Mouse (Mus musculus): ENCODE data around the gene Ntf5. TPM values are rescaled to one million over a fixed set of nuclear protein-coding genes. Genes with fewer than 3 reads are reported as not detected.
A peak's percentile ranks its signal among the peaks of the same experiment; 100 is the strongest.

Gene Ntf5
- polyA plus RNA-seq, 1 experiment from 2014 or later, result 1.4 TPM

- peak overlapping the region; percentile 79 for H3K9ac ChIP-seq (ENCODE audit: low read depth, low read length)
- H3K9me3 ChIP-seq (ENCODE audit: control insufficient read depth, low read length), result no peaks in the 10 kb centered on the region
- no peaks in the 10 kb centered on the region for H3K27me3 ChIP-seq (replicated peaks; ENCODE audit: control insufficient read depth, insufficient read depth, low read length)
- H3K4me3 ChIP-seq (ENCODE audit: low read length), result peak overlapping the region; percentile 71
- H3K4me2 ChIP-seq (ENCODE audit: low read depth, low read length), result peak overlapping the region; percentile 84
- ATAC-seq, result no peak
- peaks cover 35% of the 10 kb centered on the region for H3K4me1 ChIP-seq (ENCODE audit: control insufficient read depth, insufficient read depth, low read length)
- H3K27ac ChIP-seq (ENCODE audit: low read length), result peak overlapping the region; percentile 86
- 1% methylated on average over 7 of the region's 7 CpGs for WGBS
- H3K36me3 ChIP-seq (ENCODE audit: control insufficient read depth, insufficient read depth, low read length), result peaks cover 4% of the 10 kb centered on the region; the same call in 1 of the 2 replicates
These were observed 20.3 kb downstream of the Ntf5 start for GRCm38 (mm10) chr7:45433835-45434202.

GRCm38 (mm10) chr7:45434203-45435015 lies 20.9 kb downstream of the Ntf5 start, which contains the start of gene Gys1:
TSS of gene Gys1 (plus strand) at chr7:45434844.
- ATAC-seq, result peak; percentile 97
- H3K27ac ChIP-seq (ENCODE audit: low read length), result peak within 1 kb of the TSS; percentile 86
- H3K4me2 ChIP-seq (ENCODE audit: low read depth, low read length), result peak within 1 kb of the TSS; percentile 84
- 0% methylated on average over 42 of the region's 45 CpGs for WGBS
- no peaks in the 10 kb centered on the region for H3K9me3 ChIP-seq (ENCODE audit: control insufficient read depth, low read length)
- H3K9ac ChIP-seq (ENCODE audit: low read depth, low read length), result peak within 1 kb of the TSS; percentile 91
- peaks cover 35% of the 10 kb centered on the region for H3K4me1 ChIP-seq (ENCODE audit: control insufficient read depth, insufficient read depth, low read length)
- H3K4me3 ChIP-seq (ENCODE audit: low read length), result peak within 1 kb of the TSS; percentile 71
- no peaks in the 10 kb centered on the region for H3K27me3 ChIP-seq (replicated peaks; ENCODE audit: control insufficient read depth, insufficient read depth, low read length)
- peaks cover 3% of the 10 kb centered on the region; the same call in 1 of the 2 replicates for H3K36me3 ChIP-seq (ENCODE audit: control insufficient read depth, insufficient read depth, low read length)

- H3K36me3 ChIP-seq (ENCODE audit: control insufficient read depth, insufficient read depth, low read length), result peaks cover 3% of the 10 kb centered on the region; the same call in 1 of the 2 replicates
- 2% methylated on average over 16 of the region's 16 CpGs for WGBS
- H3K9ac ChIP-seq (ENCODE audit: low read depth, low read length), result peak overlapping the region; percentile 91
- ATAC-seq, result peak; percentile 4; the same call in 1 of the 2 replicates
- H3K4me1 ChIP-seq (ENCODE audit: control insufficient read depth, insufficient read depth, low read length), result peaks cover 35% of the 10 kb centered on the region
- H3K4me3 ChIP-seq (ENCODE audit: low read length), result peak overlapping the region; percentile 71
- no peaks in the 10 kb centered on the region for H3K27me3 ChIP-seq (replicated peaks; ENCODE audit: control insufficient read depth, insufficient read depth, low read length)
- H3K27ac ChIP-seq (ENCODE audit: low read length), result peak overlapping the region; percentile 78
- peak overlapping the region; percentile 72 for H3K4me2 ChIP-seq (ENCODE audit: low read depth, low read length)
- no peaks in the 10 kb centered on the region for H3K9me3 ChIP-seq (ENCODE audit: control insufficient read depth, low read length)
These were observed 21.5 kb downstream of the Ntf5 start for GRCm38 (mm10) chr7:45435038-45435437.

GRCm38 (mm10) chr7:45436444-45436843 lies 22.9 kb downstream of the Ntf5 start:
- Histone ChIP-seq H3K27ac (ENCODE audit: low read length) (no peak overlapping the region), H3K36me3 (ENCODE audit: control insufficient read depth, insufficient read depth, low read length) (no peaks in the 10 kb centered on the region; the same call in 1 of the 2 replicates), H3K27me3 (replicated peaks; ENCODE audit: control insufficient read depth, insufficient read depth, low read length) (no peaks in the 10 kb centered on the region), H3K9me3 (ENCODE audit: control insufficient read depth, low read length) (no peaks in the 10 kb centered on the region), H3K9ac (ENCODE audit: low read depth, low read length) (peak overlapping the region; percentile 91; the same call in 1 of the 2 replicates), H3K4me3 (ENCODE audit: low read length) (no peak overlapping the region), H3K4me1 (ENCODE audit: control insufficient read depth, insufficient read depth, low read length) (peaks cover 35% of the 10 kb centered on the region), H3K4me2 (ENCODE audit: low read depth, low read length) (peak overlapping the region; percentile 72)
- 90% methylated on average over 5 of the region's 5 CpGs for WGBS
- no peak for ATAC-seq

GRCm38 (mm10) chr7:45437046-45437445 lies 23.6 kb downstream of the Ntf5 start:
- no peak overlapping the region for H3K4me3 ChIP-seq (ENCODE audit: low read length)
- no peaks in the 10 kb centered on the region for H3K27me3 ChIP-seq (replicated peaks; ENCODE audit: control insufficient read depth, insufficient read depth, low read length)
- H3K4me1 ChIP-seq (ENCODE audit: control insufficient read depth, insufficient read depth, low read length), result peaks cover 35% of the 10 kb centered on the region
- no peaks in the 10 kb centered on the region for H3K9me3 ChIP-seq (ENCODE audit: control insufficient read depth, low read length)
- ATAC-seq, result no peak
- H3K9ac ChIP-seq (ENCODE audit: low read depth, low read length), result 0 out of 2 replicates have a peak overlapping the region, but pooled peaks have one; percentile 91
- H3K4me2 ChIP-seq (ENCODE audit: low read depth, low read length), result no peak overlapping the region
- H3K27ac ChIP-seq (ENCODE audit: low read length), result no peak overlapping the region
- H3K36me3 ChIP-seq (ENCODE audit: control insufficient read depth, insufficient read depth, low read length), result no peaks in the 10 kb centered on the region; the same call in 1 of the 2 replicates
- WGBS, result 50% methylated on average over 6 of the region's 6 CpGs

GRCm38 (mm10) chr7:45437521-45438276 lies 24.2 kb downstream of the Ntf5 start, which contains the start of gene Ruvbl2:
TSS of gene Ruvbl2 (minus strand) at chr7:45438096.
- no peak within 1 kb of the TSS for H3K27ac ChIP-seq (ENCODE audit: low read length)
- ATAC-seq, result no peak

GRCm38 (mm10) chr7:45443526-45444420 lies 30.3 kb downstream of the Ntf5 start:
- 78% methylated on average over 22 of the region's 22 CpGs for WGBS
- Histone ChIP-seq H3K4me2 (ENCODE audit: low read depth, low read length) (no peak overlapping the region), H3K4me3 (ENCODE audit: low read length) (no peak overlapping the region), H3K9me3 (ENCODE audit: control insufficient read depth, low read length) (no peaks in the 10 kb centered on the region), H3K27ac (ENCODE audit: low read length) (no peak overlapping the region), H3K36me3 (ENCODE audit: control insufficient read depth, insufficient read depth, low read length) (peaks cover 7% of the 10 kb centered on the region; the same call in 1 of the 2 replicates), H3K4me1 (ENCODE audit: control insufficient read depth, insufficient read depth, low read length) (no peaks in the 10 kb centered on the region), H3K27me3 (replicated peaks; ENCODE audit: control insufficient read depth, insufficient read depth, low read length) (no peaks in the 10 kb centered on the region), H3K9ac (ENCODE audit: low read depth, low read length) (no peak overlapping the region)
- ATAC-seq, result no peak

More at GRCm38 (mm10) chr7:45437521-45438276, 24.2 kb downstream of the Ntf5 start, which contains the start of gene Ruvbl2:
- Histone ChIP-seq H3K9ac (ENCODE audit: low read depth, low read length) (peak within 1 kb of the TSS; percentile 18; the same call in 1 of the 2 replicates), H3K27me3 (replicated peaks; ENCODE audit: control insufficient read depth, insufficient read depth, low read length) (no peaks in the 10 kb centered on the region), H3K4me2 (ENCODE audit: low read depth, low read length) (peak within 1 kb of the TSS; percentile 34), H3K9me3 (ENCODE audit: control insufficient read depth, low read length) (no peaks in the 10 kb centered on the region), H3K4me3 (ENCODE audit: low read length) (no peak within 1 kb of the TSS), H3K4me1 (ENCODE audit: control insufficient read depth, insufficient read depth, low read length) (peaks cover 33% of the 10 kb centered on the region), H3K36me3 (ENCODE audit: control insufficient read depth, insufficient read depth, low read length) (no peaks in the 10 kb centered on the region; the same call in 1 of the 2 replicates)
- WGBS, result 26% methylated on average over 19 of the region's 19 CpGs

- Histone ChIP-seq H3K4me3 (ENCODE audit: low read length) (no peak overlapping the region), H3K27ac (ENCODE audit: low read length) (no peak overlapping the region), H3K9me3 (ENCODE audit: control insufficient read depth, low read length) (no peaks in the 10 kb centered on the region), H3K27me3 (replicated peaks; ENCODE audit: control insufficient read depth, insufficient read depth, low read length) (no peaks in the 10 kb centered on the region), H3K36me3 (ENCODE audit: control insufficient read depth, insufficient read depth, low read length) (peaks cover 7% of the 10 kb centered on the region; the same call in 1 of the 2 replicates), H3K9ac (ENCODE audit: low read depth, low read length) (no peak overlapping the region), H3K4me2 (ENCODE audit: low read depth, low read length) (no peak overlapping the region), H3K4me1 (ENCODE audit: control insufficient read depth, insufficient read depth, low read length) (no peaks in the 10 kb centered on the region)
- no peak for ATAC-seq
These were observed 33.1 kb downstream of the Ntf5 start for GRCm38 (mm10) chr7:45446589-45446988.

Measured in intestine, embryonic 16.5 days (tissue).